Comparison of ENCODE assay signal across 19 mouse cellular contexts in genomic region chr12:112718995-112719394, GRCm38 (mm10).
"Had no signal": no experiment of that assay in that cellular context is flagged by ENCODE, and none has a peak within 500 bp of the region (broad histone marks: within the 10 kb centered on the region; RNA-seq: fewer than 3 reads in every experiment).

No protein-coding gene starts in this region.

- H3K27ac ChIP-seq: liver, embryonic 13.5 days; liver, embryonic 15.5 days; midbrain, embryonic 13.5 days; midbrain, embryonic 15.5 days; neural tube, embryonic 13.5 days; neural tube, embryonic 15.5 days had no signal

- H3K27me3 ChIP-seq: midbrain, embryonic 15.5 days had no signal

- ATAC-seq: midbrain, embryonic 13.5 days; midbrain, embryonic 15.5 days had no signal

- H3K9ac ChIP-seq: liver, embryonic 15.5 days; midbrain, embryonic 13.5 days; midbrain, embryonic 15.5 days; neural tube, embryonic 13.5 days; neural tube, embryonic 15.5 days had no signal

- H3K4me2 ChIP-seq: midbrain, embryonic 11.5 days; midbrain, embryonic 13.5 days; midbrain, embryonic 15.5 days; neural tube, embryonic 13.5 days; neural tube, embryonic 15.5 days had no signal

- H3K4me3 ChIP-seq: liver, embryonic 13.5 days; midbrain, embryonic 13.5 days; midbrain, embryonic 15.5 days; myocyte; neural tube, embryonic 13.5 days; neural tube, embryonic 15.5 days had no signal

- H3K36me3 ChIP-seq: liver, embryonic 15.5 days; midbrain, embryonic 13.5 days; midbrain, embryonic 15.5 days; neural tube, embryonic 13.5 days; neural tube, embryonic 15.5 days had no signal

- H3K9me3 ChIP-seq: liver, embryonic 13.5 days; liver, embryonic 15.5 days; midbrain, embryonic 13.5 days; midbrain, embryonic 15.5 days; neural tube, embryonic 13.5 days; neural tube, embryonic 15.5 days had no signal

- DNase-seq: liver, embryonic 13.5 days; lung, adult 18-20 months; lung, postnatal 14 days; lung, postnatal 36 days; retina, postnatal 1 day; right cerebral cortex, adult 18-20 months; right cerebral cortex, postnatal 25 days; right cerebral cortex, postnatal 4 days; spleen, adult 18-20 months; thymus, adult 18-20 months; thymus, postnatal 14 days; thymus, postnatal 36 days had no signal
